Mouse (Mus musculus): ENCODE results near the gene Hist1h4b.
"Not testable (repeated sequence)": the region's sequence is repeated elsewhere in the genome, so short reads cannot be mapped to it uniquely, and the experiment has no call there.

DNA sequence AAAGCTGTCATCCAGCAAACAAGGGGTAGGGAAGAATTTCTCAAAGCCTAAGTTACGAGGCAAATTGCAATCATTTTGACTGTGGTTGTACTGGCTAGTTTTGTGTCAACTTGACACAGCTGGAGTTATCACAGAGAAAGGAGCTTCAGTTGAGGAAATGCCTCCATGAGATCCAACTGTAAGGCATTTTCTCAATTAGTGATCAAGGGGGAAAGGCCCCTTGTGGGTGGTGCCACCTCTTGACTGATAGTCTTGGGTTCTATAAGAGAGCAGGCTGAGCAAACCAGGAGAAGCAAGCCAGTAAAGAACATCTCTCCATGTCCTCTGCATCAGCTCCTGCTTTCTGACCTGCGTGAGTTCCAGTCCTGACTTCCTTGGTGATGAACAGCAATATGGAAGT lies 12.8 kb downstream of the Hist1h4b start, which contains the start of gene Trim38:
- not testable (repeated sequence) for TF ChIP-seq TAL1, GATA1 (IDR thresholded peaks at IDR 0.05; ENCODE audit: low read length)

All from erythroblast, embryonic 14.5 days (primary cell).